Mouse (Mus musculus) midbrain, embryonic 15.5 days (tissue): ENCODE data around the gene B4galnt1. TPM values are rescaled to one million over a fixed set of nuclear protein-coding genes. Genes with fewer than 3 reads are reported as not detected.
"Not testable (repeated sequence)": the region's sequence is repeated elsewhere in the genome, so short reads cannot be mapped to it uniquely, and the experiment has no call there.

ENCODE experiments used
- ATAC-seq: fragments of 200-750 bp; cut with Nextera tagmentation; replicated peaks from 2 replicates; pipeline ENCODE4 v1.8.0; 2017; ENCODE audit warnings: moderate TSS enrichment
- H3K27ac ChIP-seq: fragments of 300-500 bp; sonication (generic); 2 replicates; pipeline ENCODE4 v1.5.1; 2015; ENCODE audit warnings: mild to moderate bottlenecking, inconsistent platforms
- H3K27me3 ChIP-seq: fragments of 300-500 bp; sonication (generic); replicated peaks from 2 replicates; pipeline ENCODE4 v1.6.1; 2015; ENCODE audit warnings: inconsistent platforms
- H3K36me3 ChIP-seq: fragments of 300-500 bp; sonication (generic); replicated peaks from 2 replicates; pipeline ENCODE4 v1.6.1; 2015; ENCODE audit warnings: inconsistent platforms
- H3K4me1 ChIP-seq: fragments of 300-500 bp; sonication (generic); 2 replicates; pipeline ENCODE4 v1.6.1; 2015; ENCODE audit warnings: inconsistent platforms
- H3K4me2 ChIP-seq: fragments of 300-500 bp; sonication (generic); 2 replicates; pipeline ENCODE4 v1.6.1; 2015; ENCODE audit warnings: inconsistent platforms, mild to moderate bottlenecking, moderate library complexity
- H3K4me3 ChIP-seq: fragments of 300-500 bp; sonication (generic); 2 replicates; pipeline ENCODE4 v1.5.1; 2015; ENCODE audit warnings: mild to moderate bottlenecking, inconsistent platforms
- H3K9ac ChIP-seq: fragments of 300-500 bp; sonication (generic); 2 replicates; pipeline ENCODE4 v1.6.1; 2015; ENCODE audit warnings: mild to moderate bottlenecking, inconsistent platforms
- H3K9me3 ChIP-seq: fragments of 300-500 bp; sonication (generic); 2 replicates; pipeline ENCODE4 v1.6.1; 2016; ENCODE audit warnings: inconsistent platforms
- WGBS: fragments of 180-500 bp; shearing (Covaris S2); methylation state at CpG from one replicate; pipeline ENCODE4 v1.1.7; 2015; ENCODE audit warnings: mixed read lengths; 5-methylcytosine and 5-hydroxymethylcytosine counted together
- polyA plus RNA-seq: library from polyadenylated mRNA; unstranded; fragments of >200 nt; fragmentation: Nextera tagmentation; extraction: Ambion mirVana; gene quantifications from 2 replicates; pipeline ENCODE4 v1.2.1, GENCODE M21; 2015

Gene B4galnt1
- polyA plus RNA-seq, 1 experiment from 2014 or later: 62.2 TPM

DNA sequence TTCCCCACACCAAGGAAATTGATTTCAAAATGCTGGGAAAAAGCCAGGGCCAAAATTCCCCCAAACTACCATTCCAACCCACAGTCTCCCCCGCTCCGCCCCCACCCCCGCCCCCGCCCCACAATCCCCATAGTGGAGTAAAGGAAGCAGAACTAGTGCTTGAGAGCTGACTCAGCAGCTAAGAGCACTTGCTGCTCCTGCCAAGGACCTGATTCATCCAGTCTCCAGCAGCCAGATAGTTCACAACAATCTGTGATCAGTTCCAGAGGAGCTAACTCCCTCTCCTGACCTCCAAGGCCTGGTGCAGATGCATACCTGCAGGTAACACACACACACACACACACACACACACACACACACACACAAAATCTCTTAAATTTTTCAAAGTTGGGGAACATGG lies 35.6 kb upstream of the B4galnt1 start:
- ATAC-seq: no peak
- Histone ChIP-seq H3K27ac (no peak overlapping the region), H3K4me3 (no peak overlapping the region), H3K4me1 (no peaks in the 10 kb centered on the region), H3K27me3 (no peaks in the 10 kb centered on the region), H3K4me2 (no peak overlapping the region), H3K9ac (no peak overlapping the region), H3K36me3 (no peaks in the 10 kb centered on the region), H3K9me3 (no peaks in the 10 kb centered on the region)
- 68% methylated on average over 4 of the region's 4 CpGs for WGBS

DNA sequence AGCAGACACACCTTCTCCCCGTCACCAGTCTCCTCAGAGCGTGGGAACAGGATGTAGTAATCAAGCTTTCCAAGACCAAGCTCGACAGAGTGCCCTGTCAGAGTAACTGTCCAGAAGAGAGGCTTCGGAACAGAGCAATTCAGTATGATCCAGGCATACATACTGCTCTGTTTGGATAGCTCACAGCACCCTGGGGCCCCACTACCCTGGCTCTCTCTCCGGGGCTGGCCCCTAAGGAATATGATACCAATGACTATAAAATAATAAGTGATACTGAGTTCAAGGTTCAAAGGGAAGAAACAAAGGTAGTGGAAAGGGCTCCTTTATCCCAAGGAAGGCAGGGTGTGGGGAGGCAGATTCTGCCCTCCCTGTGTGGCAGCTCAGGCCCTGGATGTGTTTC lies 32.6 kb upstream of the B4galnt1 start:
- 81% methylated on average over 5 of the region's 5 CpGs for WGBS
- no peak overlapping the region for H3K9ac ChIP-seq
- no peaks in the 10 kb centered on the region for H3K4me1 ChIP-seq
- no peaks in the 10 kb centered on the region for H3K9me3 ChIP-seq
- H3K27me3 ChIP-seq: no peaks in the 10 kb centered on the region
- no peak for ATAC-seq
- H3K4me2 ChIP-seq: no peak overlapping the region
- no peak overlapping the region for H3K4me3 ChIP-seq
- no peak overlapping the region for H3K27ac ChIP-seq
- H3K36me3 ChIP-seq: no peaks in the 10 kb centered on the region

DNA sequence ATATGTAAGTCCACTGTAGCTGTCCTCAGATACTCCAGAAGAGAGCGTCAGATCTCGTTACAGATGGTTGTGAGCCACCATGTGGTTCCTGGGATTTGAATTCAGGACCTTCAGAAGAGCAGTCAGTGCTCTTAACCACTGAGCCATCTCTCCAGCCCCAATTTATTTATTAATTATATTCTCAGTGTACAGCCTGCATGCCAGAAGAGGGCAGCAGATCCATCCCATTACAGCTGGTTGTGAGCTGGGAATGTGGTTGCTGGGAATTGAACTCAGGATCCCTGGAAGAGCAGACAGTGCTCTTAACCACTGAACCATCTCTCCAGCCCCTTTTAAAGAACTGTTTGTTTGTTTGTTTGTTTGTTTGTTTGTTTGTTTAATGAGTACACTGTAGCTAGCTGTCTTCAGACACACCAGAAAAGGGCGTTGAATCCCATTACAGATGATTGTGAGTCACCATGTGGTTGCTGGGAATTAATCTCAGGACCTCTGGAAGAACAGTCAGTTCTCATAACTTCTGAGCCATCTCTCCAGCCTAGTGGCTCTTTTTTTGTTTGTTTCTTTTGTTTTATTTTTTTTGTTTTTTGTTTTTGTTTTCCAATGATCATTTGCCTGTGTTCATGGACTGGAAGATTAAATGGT lies 30.5 kb upstream of the B4galnt1 start:
- not testable (repeated sequence) for ATAC-seq, H3K27me3 ChIP-seq, H3K4me3 ChIP-seq, H3K9ac ChIP-seq, H3K27ac ChIP-seq, H3K4me2 ChIP-seq, H3K9me3 ChIP-seq, H3K36me3 ChIP-seq, H3K4me1 ChIP-seq
- 85% methylated on average over 3 of the region's 3 CpGs for WGBS

DNA sequence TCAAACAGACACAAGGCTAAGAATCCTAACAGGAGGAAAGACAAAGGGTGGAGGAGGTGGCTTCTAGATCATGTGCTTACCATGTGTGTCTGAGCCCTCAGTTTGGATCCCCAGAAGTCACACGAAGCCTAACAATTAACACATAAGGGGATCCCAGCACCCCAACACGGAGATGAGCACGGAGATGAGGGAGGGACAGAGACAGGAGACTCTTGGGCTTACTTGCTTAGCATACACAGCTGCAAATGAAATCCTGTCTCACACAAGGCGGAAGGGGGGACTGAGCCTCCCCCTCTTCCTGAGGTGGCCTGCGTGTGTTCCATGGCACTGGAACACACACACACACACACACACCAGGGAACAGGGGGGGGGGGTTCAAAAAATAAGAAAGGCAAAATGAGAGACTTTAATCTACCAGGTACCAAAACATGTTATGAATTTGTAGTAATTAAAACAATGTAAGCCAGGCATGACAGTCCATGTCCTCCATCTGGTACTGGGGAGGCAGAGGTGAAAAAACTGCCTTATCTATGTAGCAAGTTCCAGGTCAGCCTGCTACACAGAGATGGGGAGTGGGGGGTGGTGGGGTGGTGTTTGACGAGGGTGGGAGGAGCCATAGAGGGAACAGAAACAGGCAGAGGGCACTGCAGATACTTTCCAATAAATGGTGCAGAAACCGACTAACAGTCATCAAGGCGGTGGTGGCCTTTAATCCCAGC lies 29.7 kb upstream of the B4galnt1 start:
- Histone ChIP-seq H3K4me2 (no peak overlapping the region), H3K4me3 (no peak overlapping the region), H3K9ac (no peak overlapping the region), H3K36me3 (no peaks in the 10 kb centered on the region), H3K27ac (no peak overlapping the region), H3K27me3 (no peaks in the 10 kb centered on the region), H3K9me3 (no peaks in the 10 kb centered on the region), H3K4me1 (no peaks in the 10 kb centered on the region)
- 62% methylated on average over 8 of the region's 8 CpGs for WGBS
- ATAC-seq: no peak

DNA sequence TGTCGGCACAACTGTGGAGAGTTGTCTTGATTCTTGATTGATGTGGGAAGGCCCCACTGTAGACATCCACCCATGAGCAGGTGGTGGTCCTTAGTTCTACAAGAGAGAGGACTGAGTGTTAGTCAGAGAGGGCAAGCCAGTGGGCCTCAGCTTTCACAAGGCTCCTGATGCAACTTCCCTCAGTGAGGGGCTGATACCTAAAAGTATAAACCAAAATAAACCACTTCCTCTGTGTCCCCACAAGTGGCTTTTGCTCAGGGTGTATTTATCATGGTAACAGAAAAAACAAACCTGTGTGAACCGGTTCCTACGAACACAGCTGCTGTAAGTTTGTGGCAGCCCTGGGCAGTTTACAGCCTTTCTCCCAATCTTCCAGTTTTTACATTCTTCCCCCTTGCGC lies 28.5 kb upstream of the B4galnt1 start:
- no peak for ATAC-seq
- Histone ChIP-seq H3K4me2 (no peak overlapping the region), H3K4me1 (no peaks in the 10 kb centered on the region), H3K9ac (no peak overlapping the region), H3K36me3 (no peaks in the 10 kb centered on the region), H3K27ac (no peak overlapping the region), H3K9me3 (no peaks in the 10 kb centered on the region), H3K27me3 (no peaks in the 10 kb centered on the region), H3K4me3 (no peak overlapping the region)
- WGBS: 94% methylated on average over 4 of the region's 4 CpGs

DNA sequence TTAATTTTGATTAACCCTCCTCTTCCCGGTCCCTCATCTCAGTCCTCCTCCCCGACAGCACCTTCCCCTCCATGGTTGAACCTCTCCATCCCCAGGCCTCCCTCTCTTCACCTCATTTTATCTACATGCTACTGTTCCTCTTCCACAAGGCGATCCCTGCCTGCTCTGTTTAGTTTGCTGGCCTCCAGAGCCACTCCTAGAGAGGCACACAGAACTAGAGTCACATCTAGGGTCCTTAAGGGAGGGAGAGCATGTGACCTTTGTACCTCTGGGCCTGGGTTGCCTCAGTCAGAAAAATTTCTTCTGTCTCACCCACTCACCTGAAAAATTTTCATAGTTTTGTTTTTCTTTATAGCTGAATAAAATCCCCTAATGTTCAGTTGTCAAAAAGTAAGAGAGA lies 27.1 kb upstream of the B4galnt1 start:
- H3K9ac ChIP-seq: no peak overlapping the region
- 86% methylated on average over 3 of the region's 3 CpGs for WGBS
- ATAC-seq: no peak

DNA sequence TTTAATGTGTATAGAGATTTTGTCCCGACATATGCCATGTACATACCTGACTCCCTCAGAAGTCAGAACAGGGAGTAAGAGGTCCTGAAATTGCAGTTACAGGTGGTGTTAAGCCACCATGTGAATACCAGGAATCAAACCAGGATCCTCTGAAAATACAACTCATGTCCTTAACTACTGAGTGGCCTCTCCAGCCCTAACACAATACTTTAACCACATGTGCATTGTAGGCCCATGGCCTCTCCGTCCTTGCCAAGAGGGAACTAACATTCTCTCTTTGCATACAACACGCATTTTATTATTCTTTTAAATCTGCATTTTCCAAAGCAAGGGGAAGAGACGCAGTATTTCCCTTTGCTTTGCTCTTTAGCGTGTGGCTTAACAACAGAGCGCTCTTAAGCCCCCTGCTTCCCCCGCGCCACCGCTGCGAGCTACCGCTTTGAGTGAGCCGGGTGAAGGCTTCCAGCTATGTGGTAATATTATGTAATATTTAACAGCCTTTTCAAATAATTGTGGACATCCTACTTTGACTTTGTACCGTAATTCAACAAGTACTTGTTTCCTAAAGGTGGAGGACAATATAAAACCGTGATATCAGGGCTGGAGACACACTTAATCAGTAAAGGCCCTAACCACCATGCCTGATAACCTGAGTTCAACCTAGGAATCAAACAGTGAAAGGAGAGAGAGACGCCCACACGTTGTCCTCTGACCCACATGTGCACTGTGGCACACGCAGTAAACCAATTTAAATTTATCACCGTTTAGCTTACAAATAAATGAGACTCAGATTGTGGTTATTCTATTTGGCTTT lies 26.5 kb upstream of the B4galnt1 start:
- Histone ChIP-seq H3K9ac (no peak overlapping the region), H3K4me3 (no peak overlapping the region), H3K4me2 (no peak overlapping the region), H3K27ac (no peak overlapping the region), H3K4me1 (no peaks in the 10 kb centered on the region), H3K36me3 (no peaks in the 10 kb centered on the region), H3K27me3 (no peaks in the 10 kb centered on the region), H3K9me3 (no peaks in the 10 kb centered on the region)
- WGBS: 86% methylated on average over 18 of the region's 18 CpGs
- ATAC-seq: no peak

More for the DNA sequence above, 27.1 kb upstream of the B4galnt1 start:
- Histone ChIP-seq H3K9me3 (no peaks in the 10 kb centered on the region), H3K4me2 (no peak overlapping the region), H3K36me3 (no peaks in the 10 kb centered on the region), H3K4me3 (no peak overlapping the region), H3K27me3 (no peaks in the 10 kb centered on the region), H3K4me1 (no peaks in the 10 kb centered on the region), H3K27ac (no peak overlapping the region)

GRCm38 (mm10) chr10:127140971-127141370 lies 24.1 kb upstream of the B4galnt1 start:
- H3K9me3 ChIP-seq: no peaks in the 10 kb centered on the region
- no peak overlapping the region for H3K4me2 ChIP-seq
- no peaks in the 10 kb centered on the region for H3K27me3 ChIP-seq
- H3K36me3 ChIP-seq: no peaks in the 10 kb centered on the region
- no peak overlapping the region for H3K9ac ChIP-seq
- H3K4me3 ChIP-seq: no peak overlapping the region
- WGBS: 87% methylated on average over 11 of the region's 11 CpGs
- no peak overlapping the region for H3K27ac ChIP-seq
- no peak for ATAC-seq
- no peaks in the 10 kb centered on the region for H3K4me1 ChIP-seq

GRCm38 (mm10) chr10:127141500-127141899 lies 23.5 kb upstream of the B4galnt1 start:
- WGBS: 80% methylated on average over 8 of the region's 8 CpGs
- Histone ChIP-seq H3K27me3 (no peaks in the 10 kb centered on the region), H3K4me2 (no peak overlapping the region), H3K27ac (no peak overlapping the region), H3K36me3 (no peaks in the 10 kb centered on the region), H3K9ac (no peak overlapping the region), H3K4me1 (no peaks in the 10 kb centered on the region), H3K9me3 (no peaks in the 10 kb centered on the region), H3K4me3 (no peak overlapping the region)
- ATAC-seq: no peak

DNA sequence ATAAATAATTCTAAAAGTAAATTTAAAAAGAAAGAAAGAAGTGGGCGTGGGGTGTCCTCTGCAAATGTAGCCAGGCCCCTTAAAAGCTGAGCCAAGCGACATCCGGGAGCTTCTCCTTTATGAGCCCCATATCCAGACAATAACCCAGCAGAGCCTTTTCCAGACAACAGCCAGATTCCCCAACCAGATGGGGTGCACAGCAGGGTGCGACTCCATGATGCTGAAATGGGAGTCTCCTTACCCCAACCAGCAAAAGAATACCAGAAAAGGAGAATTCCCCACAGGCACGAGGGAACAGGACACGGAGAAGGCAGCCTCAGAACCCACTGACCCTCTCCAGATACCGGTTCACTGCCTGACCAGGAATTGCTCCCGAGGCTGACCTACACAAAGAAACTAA lies 21.8 kb upstream of the B4galnt1 start:
- Histone ChIP-seq H3K9ac (no peak overlapping the region), H3K36me3 (no peaks in the 10 kb centered on the region), H3K27me3 (no peaks in the 10 kb centered on the region), H3K4me2 (no peak overlapping the region), H3K4me1 (no peaks in the 10 kb centered on the region), H3K27ac (no peak overlapping the region), H3K9me3 (no peaks in the 10 kb centered on the region), H3K4me3 (no peak overlapping the region)
- no peak for ATAC-seq
- WGBS: 83% methylated on average over 8 of the region's 8 CpGs

DNA sequence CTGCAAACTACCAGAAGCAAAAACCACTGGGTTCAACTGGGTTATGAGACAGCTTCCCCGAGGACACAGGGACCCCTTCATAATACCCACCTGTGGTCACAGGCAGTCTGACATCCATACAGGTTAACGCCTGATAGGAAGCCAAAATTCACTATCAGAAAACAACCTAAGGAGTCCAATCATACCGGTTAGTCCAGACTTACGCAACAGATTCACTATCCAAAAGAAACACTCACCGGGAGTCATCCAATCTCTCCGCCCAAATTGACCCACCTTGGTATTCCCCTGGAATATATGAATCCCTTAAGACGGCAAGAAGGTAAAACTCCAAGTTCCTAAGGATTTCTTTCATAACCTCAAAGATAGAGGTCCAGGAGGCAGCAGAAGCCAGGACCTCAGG lies 20.5 kb upstream of the B4galnt1 start:
- Histone ChIP-seq H3K9me3 (no peaks in the 10 kb centered on the region), H3K9ac (no peak overlapping the region), H3K4me3 (no peak overlapping the region), H3K4me1 (no peaks in the 10 kb centered on the region), H3K27me3 (no peaks in the 10 kb centered on the region), H3K27ac (no peak overlapping the region), H3K36me3 (no peaks in the 10 kb centered on the region), H3K4me2 (no peak overlapping the region)
- 91% methylated on average over 7 of the region's 7 CpGs for WGBS
- ATAC-seq: no peak

DNA sequence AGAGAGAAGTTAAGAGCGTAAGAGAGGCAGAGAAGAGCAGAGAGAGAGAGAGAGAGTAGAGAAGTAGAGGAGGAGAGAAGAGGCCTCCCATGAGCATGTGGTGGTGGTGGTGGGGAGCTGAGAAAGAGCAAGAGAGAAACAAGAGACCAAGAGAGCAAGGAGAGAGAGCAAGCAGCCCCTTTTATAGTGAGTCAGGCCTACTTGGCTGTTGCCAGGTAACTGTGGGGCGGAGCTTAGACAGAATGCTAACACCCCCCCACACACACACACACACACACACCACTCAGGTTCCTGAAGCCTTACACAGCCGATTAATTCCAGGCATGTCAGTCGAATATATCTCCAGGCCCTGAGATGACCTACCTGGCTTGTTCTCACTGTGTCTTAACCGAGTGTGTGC lies 19.7 kb upstream of the B4galnt1 start:
- Histone ChIP-seq H3K4me2 (no peak overlapping the region), H3K9me3 (no peaks in the 10 kb centered on the region), H3K27me3 (no peaks in the 10 kb centered on the region), H3K27ac (no peak overlapping the region), H3K4me3 (no peak overlapping the region), H3K9ac (no peak overlapping the region), H3K4me1 (no peaks in the 10 kb centered on the region), H3K36me3 (no peaks in the 10 kb centered on the region)
- WGBS: 74% methylated on average over 5 of the region's 5 CpGs
- no peak for ATAC-seq
